Mouse (Mus musculus) spleen, postnatal 4 days (tissue): Measurements from ENCODE around the gene Rbm14.

Experiments used
- DNase-seq, 2 experiments: peaks; one replicate each; pipeline ENCODE4 v3.0.0; 2022; ENCODE audit warnings: low spot score in 2 of 2

Rbm14 gene

GRCm38 (mm10) chr19:4811063-4811908, at the start of gene Rbm14, which contains the start of gene Gm21992:
TSS of gene Rbm14 (minus strand) at chr19:4811634.
TSS of gene Gm21992 (minus strand) at chr19:4811612.
- DNase-seq, result peak; percentile 97 to 98

GRCm38 (mm10) chr19:4859081-4859480, 47.6 kb upstream of the Rbm14 start:
- DNase-seq, result peak; percentile 78 to 80

- DNase-seq, result no peak
Observed at GRCm38 (mm10) chr19:4855951-4856350, 44.5 kb upstream of the Rbm14 start.

- DNase-seq, result no peak
Observed at GRCm38 (mm10) chr19:4855470-4855820, 44.0 kb upstream of the Rbm14 start.

- DNase-seq, result peak; percentile 73 to 81
Observed at GRCm38 (mm10) chr19:4854552-4855469, 43.4 kb upstream of the Rbm14 start, which contains the start of gene Ctsf. TSS of gene Ctsf (plus strand) at chr19:4855130.

- DNase-seq, result no peak
Observed at GRCm38 (mm10) chr19:4850281-4850680, 38.8 kb upstream of the Rbm14 start.

- no peak for DNase-seq
Observed at GRCm38 (mm10) chr19:4849800-4850199, 38.4 kb upstream of the Rbm14 start.

GRCm38 (mm10) chr19:4847490-4847889, 36.1 kb upstream of the Rbm14 start:
- no peak for DNase-seq

- no peak for DNase-seq
Observed at GRCm38 (mm10) chr19:4845846-4846245, 34.4 kb upstream of the Rbm14 start.

- DNase-seq, result no peak
Observed at GRCm38 (mm10) chr19:4842611-4843010, 31.2 kb upstream of the Rbm14 start.

- DNase-seq, result no peak
Observed at GRCm38 (mm10) chr19:4840848-4841247, 29.4 kb upstream of the Rbm14 start.

- peak; percentile 95 to 97 for DNase-seq
Observed at GRCm38 (mm10) chr19:4839149-4839548, 27.7 kb upstream of the Rbm14 start, which contains the start of the genes Ccs and Ccdc87. TSS of gene Ccs (minus strand) at chr19:4839332. TSS of gene Ccdc87 (plus strand) at chr19:4839366.

- no peak for DNase-seq
Observed at GRCm38 (mm10) chr19:4838526-4839140, 27.2 kb upstream of the Rbm14 start.

GRCm38 (mm10) chr19:4837049-4837448, 25.6 kb upstream of the Rbm14 start:
- no peak for DNase-seq

- no peak for DNase-seq
Observed at GRCm38 (mm10) chr19:4836096-4836495, 24.7 kb upstream of the Rbm14 start.

GRCm38 (mm10) chr19:4833977-4834376, 22.5 kb upstream of the Rbm14 start:
- no peak for DNase-seq

GRCm38 (mm10) chr19:4829156-4829555, 17.7 kb upstream of the Rbm14 start:
- no peak for DNase-seq

- no peak for DNase-seq
Observed at GRCm38 (mm10) chr19:4828444-4829114, 17.1 kb upstream of the Rbm14 start.

GRCm38 (mm10) chr19:4820678-4821303, 9.4 kb upstream of the Rbm14 start:
- DNase-seq, result no peak

GRCm38 (mm10) chr19:4817182-4817835, 5.9 kb upstream of the Rbm14 start:
- DNase-seq, result no peak
